Mouse (Mus musculus): ENCODE data around the gene Notch3. TPM values are rescaled to one million over a fixed set of nuclear protein-coding genes. Genes with fewer than 3 reads are reported as not detected.

Notch3 gene
- polyA plus RNA-seq, 1 experiment, result 33.0 TPM

DNA sequence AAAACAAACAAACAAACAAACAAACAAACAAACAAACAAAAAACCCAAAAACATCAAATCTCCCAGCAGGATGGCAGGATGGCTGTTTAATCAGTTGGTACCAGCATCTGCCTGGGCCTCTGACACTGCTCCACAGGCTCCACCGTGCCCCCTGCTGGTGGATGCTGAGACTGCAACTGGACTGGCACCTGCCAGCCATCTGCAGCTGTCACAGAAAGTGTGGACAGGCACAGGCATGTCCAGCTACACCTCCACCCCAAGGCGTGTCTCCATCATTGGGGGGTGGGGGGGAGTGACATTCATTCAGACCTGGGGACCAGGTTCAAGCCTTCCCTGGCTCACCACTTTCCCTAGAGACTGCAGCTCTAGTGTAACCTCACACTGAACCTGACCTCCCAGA is 93.3 kb downstream of the Notch3 start:
- peak; percentile 97 for TF ChIP-seq CTCF (IDR thresholded peaks at IDR 0.05; ENCODE audit: borderline replicate concordance, extremely low read depth, insufficient read depth, insufficient read length)
- TF ChIP-seq POLR2A (IDR thresholded peaks at IDR 0.05; ENCODE audit: borderline replicate concordance, extremely low read depth, insufficient read depth, insufficient read length, poor library complexity, severe bottlenecking), result no peak
- peak; percentile 73 for DNase-seq (ENCODE audit: low read depth)

Other genes with a start within 250 kb of the Notch3 start
- 22.9 and 30.1 TPM in 2 replicates for gene Rrp1b, start 130.8 kb downstream of the Notch3 start, polyA plus RNA-seq (2012; rRNA removed)
- gene Hsf2bp, start 130.5 kb downstream of the Notch3 start, polyA plus RNA-seq (2012; rRNA removed), result 0.49 and 0.55 TPM in 2 replicates
- gene Ephx3, start 22.7 kb upstream of the Notch3 start, polyA plus RNA-seq (2012; rRNA removed), result 0.31 and 0.34 TPM in 2 replicates
- gene Brd4, start 117.9 kb upstream of the Notch3 start, polyA plus RNA-seq (2012; rRNA removed), result 31.1 and 85.6 TPM in 2 replicates
- 103 and 120 TPM in 2 replicates for gene Akap8, start 154.4 kb upstream of the Notch3 start, polyA plus RNA-seq (2012; rRNA removed)
- gene Akap8l, start 183.8 kb upstream of the Notch3 start, polyA plus RNA-seq (2012; rRNA removed), result 189 and 209 TPM in 2 replicates
- 84.1 and 102 TPM in 2 replicates for gene Wiz, start 222.6 kb upstream of the Notch3 start, polyA plus RNA-seq (2012; rRNA removed)
- 0.63 and 0.82 TPM in 2 replicates for gene Rasal3, start 236.7 kb upstream of the Notch3 start, polyA plus RNA-seq (2012; rRNA removed)